Mouse (Mus musculus) heart, postnatal 10 days (tissue): ENCODE measurements around the gene Arhgap6. TPM values are rescaled to one million over a fixed set of nuclear protein-coding genes. Genes with fewer than 3 reads are reported as not detected.

Experiments used
- DNase-seq, 2 experiments: peaks; one replicate each; pipeline ENCODE4 v3.0.0; 2021
- intact Hi-C: fragments of 180-260 bp; cut with DNase I; formaldehyde crosslinking; loops from one replicate; pipeline ENCODE4 v1.15.1; 2025
- total RNA-seq, 2 experiments: library from RNA; stranded (reverse); gene quantifications; 2 replicates each; pipeline ENCODE4 v1.2.3; 2021

Arhgap6 gene
- total RNA-seq, 2 experiments from 2014 or later = 5.9 TPM

- DNase-seq = no peak
- intact Hi-C loops = no loop called here
These were observed 311.2 kb downstream of the Arhgap6 start for GRCm38 (mm10) chrX:169106048-169106622.

GRCm38 (mm10) chrX:169107372-169107771, 312.5 kb downstream of the Arhgap6 start:
- no peak for DNase-seq
- intact Hi-C loops = no loop called here

- intact Hi-C loops = no loop called here
- DNase-seq = no peak
These were observed 315.1 kb downstream of the Arhgap6 start for GRCm38 (mm10) chrX:169110031-169110430.

GRCm38 (mm10) chrX:169112662-169113061, 317.8 kb downstream of the Arhgap6 start:
- intact Hi-C loops = no loop called here
- DNase-seq = peak; percentile 58 to 59

GRCm38 (mm10) chrX:169123115-169123772, 328.3 kb downstream of the Arhgap6 start:
- DNase-seq = peak in 1 of 2 experiments; percentile 9
- intact Hi-C loops = no loop called here

GRCm38 (mm10) chrX:169123773-169124151, 328.9 kb downstream of the Arhgap6 start:
- peak in 1 of 2 experiments; percentile 1 for DNase-seq
- intact Hi-C loops = no loop called here

- no peak for DNase-seq
- intact Hi-C loops = no loop called here
These were observed 344.9 kb downstream of the Arhgap6 start for GRCm38 (mm10) chrX:169139758-169140157.

GRCm38 (mm10) chrX:169140467-169140866, 345.6 kb downstream of the Arhgap6 start:
- DNase-seq = no peak
- intact Hi-C loops = no loop called here

GRCm38 (mm10) chrX:169153805-169154204, 358.9 kb downstream of the Arhgap6 start:
- intact Hi-C loops = no loop called here
- no peak for DNase-seq

- DNase-seq = no peak
- intact Hi-C loops = no loop called here
These were observed 363.5 kb downstream of the Arhgap6 start for GRCm38 (mm10) chrX:169158385-169158784.

- no peak for DNase-seq
- intact Hi-C loops = no loop called here
These were observed 376.1 kb downstream of the Arhgap6 start for GRCm38 (mm10) chrX:169170981-169171380.

- intact Hi-C loops = no loop called here
- DNase-seq = peak; percentile 21 to 32
These were observed 378.9 kb downstream of the Arhgap6 start for GRCm38 (mm10) chrX:169173796-169174195.

GRCm38 (mm10) chrX:169178634-169179033, 383.7 kb downstream of the Arhgap6 start:
- peak; percentile 52 to 55 for DNase-seq
- intact Hi-C loops = no loop called here

GRCm38 (mm10) chrX:169187100-169187499, 392.2 kb downstream of the Arhgap6 start, which contains the start of gene Amelx:
Amelx (minus strand) TSS chrX:169187200.
- DNase-seq = no peak
- intact Hi-C loops = no loop called here

GRCm38 (mm10) chrX:169210019-169210418, 415.1 kb downstream of the Arhgap6 start:
- no peak for DNase-seq
- intact Hi-C loops = no loop called here

GRCm38 (mm10) chrX:169220064-169220463, 425.2 kb downstream of the Arhgap6 start:
- intact Hi-C loops = no loop called here
- no peak for DNase-seq

GRCm38 (mm10) chrX:169222357-169223062, 427.6 kb downstream of the Arhgap6 start:
- intact Hi-C loops = no loop called here

GRCm38 (mm10) chrX:169255915-169256314, 461.0 kb downstream of the Arhgap6 start:
- intact Hi-C loops = no loop called here
- DNase-seq = no peak

More at GRCm38 (mm10) chrX:169222357-169223062, 427.6 kb downstream of the Arhgap6 start:
- DNase-seq = no peak

GRCm38 (mm10) chrX:169256741-169257140, 461.8 kb downstream of the Arhgap6 start:
- DNase-seq = peak; percentile 19 to 21
- intact Hi-C loops = no loop called here

- intact Hi-C loops = no loop called here
- no peak for DNase-seq
These were observed 466.1 kb downstream of the Arhgap6 start for GRCm38 (mm10) chrX:169261034-169261433.

- intact Hi-C loops = no loop called here
- peak in 1 of 2 experiments; percentile 24 for DNase-seq
These were observed 467.3 kb downstream of the Arhgap6 start for GRCm38 (mm10) chrX:169262212-169262611.
